21 mouse cellular contexts compared by ENCODE assay signal in genomic region chr3:63815131-63815530, GRCm38 (mm10).
A peak's percentile ranks its signal among the peaks of the same experiment; 100 is the strongest.
DNase-seq lines count a peak whose midpoint lies in the region; ATAC-seq lines count a peak whose summit lies in the region.
"Had no signal": no experiment of that assay in that cellular context is flagged by ENCODE, and none has a peak within 500 bp of the region (broad histone marks: within the 10 kb centered on the region; RNA-seq: fewer than 3 reads in every experiment).

No protein-coding gene starts in this region.

- H3K9ac ChIP-seq in forebrain, embryonic 12.5 days: no peak overlapping the region
- no peak overlapping the region for H3K9ac ChIP-seq in forebrain, embryonic 11.5 days (ENCODE audit: low read length)
- no peak overlapping the region for H3K9ac ChIP-seq in kidney, embryonic 16.5 days (replicated peaks; ENCODE audit: low read length)
- H3K9ac ChIP-seq: forebrain, embryonic 15.5 days; heart, embryonic 12.5 days; hindbrain, embryonic 14.5 days had no signal

- H3K27me3 ChIP-seq in forebrain, embryonic 12.5 days: no peaks in the 10 kb centered on the region
- H3K27me3 ChIP-seq in forebrain, embryonic 11.5 days (ENCODE audit: control insufficient read depth, insufficient read depth, low read length): no peaks in the 10 kb centered on the region
- no peaks in the 10 kb centered on the region for H3K27me3 ChIP-seq in kidney, embryonic 16.5 days (ENCODE audit: insufficient read depth, low read length)
- H3K27me3 ChIP-seq: forebrain, embryonic 15.5 days; heart, embryonic 12.5 days had no signal

- H3K4me3 ChIP-seq in forebrain, embryonic 12.5 days (replicated peaks): no peak overlapping the region
- H3K4me3 ChIP-seq in forebrain, embryonic 11.5 days (ENCODE audit: low read depth, low read length): no peak overlapping the region
- H3K4me3 ChIP-seq in kidney, embryonic 16.5 days (ENCODE audit: low read length): no peak overlapping the region
- H3K4me3 ChIP-seq: forebrain, embryonic 15.5 days; heart, embryonic 12.5 days had no signal

- 90% methylated on average over 3 of the region's 3 CpGs for WGBS in forebrain, embryonic 12.5 days
- 92% methylated on average over 3 of the region's 3 CpGs for WGBS in forebrain, embryonic 11.5 days
- 45% methylated on average over 3 of the region's 3 CpGs for WGBS in kidney, embryonic 16.5 days

- H3K27ac ChIP-seq in forebrain, embryonic 12.5 days: 0 out of 2 replicates have a peak overlapping the region, but pooled peaks have one; percentile 19
- no peak overlapping the region for H3K27ac ChIP-seq in forebrain, embryonic 11.5 days (ENCODE audit: low read depth, low read length)
- H3K27ac ChIP-seq in kidney, embryonic 16.5 days (ENCODE audit: low read length): no peak overlapping the region
- H3K27ac ChIP-seq: forebrain, embryonic 15.5 days; hindbrain, embryonic 14.5 days had no signal

- H3K36me3 ChIP-seq in forebrain, embryonic 12.5 days (replicated peaks): no peaks in the 10 kb centered on the region
- H3K36me3 ChIP-seq in forebrain, embryonic 11.5 days (ENCODE audit: control insufficient read depth, insufficient read depth, low read length): no peaks in the 10 kb centered on the region
- H3K36me3 ChIP-seq in kidney, embryonic 16.5 days (ENCODE audit: insufficient read depth, low read length): no peaks in the 10 kb centered on the region
- H3K36me3 ChIP-seq: forebrain, embryonic 15.5 days; heart, embryonic 12.5 days had no signal

- no peak for DNase-seq in forebrain, embryonic 11.5 days (ENCODE audit: low spot score)
- peak; percentile 79 for DNase-seq in kidney, adult 9 months
- DNase-seq in NIH3T3 (ENCODE audit: low read depth): peak; percentile 8
- DNase-seq in kidney, postnatal 36 days: peak; percentile 33 to 39
- DNase-seq: cerebellum, adult 18-20 months; cerebellum, postnatal 25 days; embryo, embryonic 11 days; heart, adult 11 months; lung, adult 2 months; lung, postnatal 4 days; spleen, adult 18-20 months; thymus, postnatal 25 days had no signal

- no peak for ATAC-seq in forebrain, embryonic 12.5 days (ENCODE audit: low FRiP score)
- no peak for ATAC-seq in forebrain, embryonic 11.5 days (replicated peaks; ENCODE audit: low FRiP score)
- ATAC-seq in kidney, embryonic 16.5 days (ENCODE audit: low FRiP score, low TSS enrichment): no peak
- ATAC-seq in frontal cortex, adult (ENCODE audit: low TSS enrichment): no peak
- no peak for ATAC-seq in granulocyte monocyte progenitor cell, adult 5-6 weeks (replicated peaks; ENCODE audit: poor library complexity, severe bottlenecking)
- ATAC-seq: CD4-positive, CD25-positive, alpha-beta regulatory T cell, adult 4 months; forebrain, embryonic 15.5 days had no signal

- H3K9me3 ChIP-seq in forebrain, embryonic 12.5 days: no peaks in the 10 kb centered on the region
- no peaks in the 10 kb centered on the region for H3K9me3 ChIP-seq in forebrain, embryonic 11.5 days (ENCODE audit: control insufficient read depth, low read length)
- no peaks in the 10 kb centered on the region for H3K9me3 ChIP-seq in kidney, embryonic 16.5 days (ENCODE audit: low read length)
- H3K9me3 ChIP-seq: forebrain, embryonic 15.5 days; heart, embryonic 12.5 days had no signal

- H3K4me2 ChIP-seq in forebrain, embryonic 12.5 days: no peak overlapping the region
- no peak overlapping the region for H3K4me2 ChIP-seq in forebrain, embryonic 11.5 days (ENCODE audit: low read depth, low read length, severe bottlenecking)
- no peak overlapping the region for H3K4me2 ChIP-seq in kidney, embryonic 16.5 days (replicated peaks; ENCODE audit: low read depth, low read length)
- H3K4me2 ChIP-seq: forebrain, embryonic 15.5 days; heart, embryonic 12.5 days; hindbrain, embryonic 14.5 days; liver, embryonic 11.5 days had no signal

- no peaks in the 10 kb centered on the region for H3K4me1 ChIP-seq in forebrain, embryonic 12.5 days
- H3K4me1 ChIP-seq in forebrain, embryonic 11.5 days (replicated peaks; ENCODE audit: control insufficient read depth, insufficient read depth, low read length): no peaks in the 10 kb centered on the region
- no peaks in the 10 kb centered on the region for H3K4me1 ChIP-seq in kidney, embryonic 16.5 days (ENCODE audit: insufficient read depth, low read length)
- H3K4me1 ChIP-seq: forebrain, embryonic 15.5 days had no signal
